Mouse (Mus musculus) fibroblast of lung, adult 2 months (primary cell): ENCODE measurements around the gene Aass.

Experiments
- DNase-seq: peaks from one replicate; pipeline ENCODE4 v3.0.0-alpha.2; 2011; ENCODE audit warnings: low read depth

The Aass gene

DNA sequence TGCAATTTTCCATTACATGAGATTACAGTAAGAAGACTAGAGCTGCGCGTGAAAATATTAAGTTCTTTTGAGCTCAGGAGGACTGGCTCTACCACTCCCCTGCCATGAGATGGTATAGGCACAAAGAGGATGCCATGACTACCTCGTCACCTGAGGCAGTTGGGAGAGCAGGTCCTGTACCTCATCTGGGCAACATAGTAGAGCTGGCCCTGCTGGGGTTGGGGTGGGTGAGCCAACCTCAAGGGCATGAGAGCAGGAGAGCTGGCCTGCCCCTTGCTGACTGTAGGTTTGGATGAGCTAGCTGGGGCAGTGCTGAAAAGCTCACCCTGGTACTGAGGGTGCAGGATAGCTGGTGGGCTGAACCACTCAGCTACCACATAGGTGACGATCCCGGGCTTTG, 77.1 kb downstream of the Aass start:
- no peak for DNase-seq

DNA sequence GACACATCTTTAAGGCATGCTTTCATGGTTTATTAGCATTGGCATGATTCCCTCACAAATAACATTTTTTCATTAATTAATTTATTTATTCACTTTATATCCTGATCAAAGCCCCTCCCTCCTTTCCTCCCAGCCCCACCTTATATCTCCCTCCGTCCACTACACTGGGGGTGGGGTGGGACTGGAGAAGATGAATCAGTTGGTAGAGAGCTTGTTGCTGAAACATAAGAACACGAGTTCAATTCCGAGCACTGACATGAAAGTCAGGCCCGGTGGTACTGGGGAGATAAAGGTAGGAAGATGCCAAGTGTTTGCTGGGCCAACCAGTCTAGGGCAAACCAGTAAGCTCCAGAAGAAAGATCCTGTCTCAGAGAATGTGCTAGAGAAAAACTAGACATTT, 84.0 kb downstream of the Aass start:
- no peak for DNase-seq

DNA sequence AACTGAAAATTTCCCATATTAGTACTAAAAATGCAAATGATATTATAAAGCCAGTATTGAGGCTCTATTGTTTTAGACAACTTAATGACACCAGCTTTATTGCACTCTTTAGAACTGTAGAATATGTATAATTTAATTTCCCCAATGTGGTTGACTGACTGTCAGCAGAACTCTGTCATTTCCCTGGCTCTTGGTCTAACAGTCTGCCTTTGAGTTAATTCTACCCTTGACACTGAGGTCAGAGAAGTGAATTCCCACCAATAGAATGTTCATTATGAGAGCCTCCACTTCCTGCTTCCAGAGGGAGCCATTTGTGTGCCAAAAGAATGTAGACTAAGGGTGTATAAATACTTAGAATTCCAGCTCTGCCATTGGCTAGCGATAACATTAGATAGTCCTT, 104.5 kb downstream of the Aass start:
- DNase-seq = no peak
